Mouse (Mus musculus): Measurements from ENCODE around the gene Cacna2d1.

Cacna2d1 gene

DNA sequence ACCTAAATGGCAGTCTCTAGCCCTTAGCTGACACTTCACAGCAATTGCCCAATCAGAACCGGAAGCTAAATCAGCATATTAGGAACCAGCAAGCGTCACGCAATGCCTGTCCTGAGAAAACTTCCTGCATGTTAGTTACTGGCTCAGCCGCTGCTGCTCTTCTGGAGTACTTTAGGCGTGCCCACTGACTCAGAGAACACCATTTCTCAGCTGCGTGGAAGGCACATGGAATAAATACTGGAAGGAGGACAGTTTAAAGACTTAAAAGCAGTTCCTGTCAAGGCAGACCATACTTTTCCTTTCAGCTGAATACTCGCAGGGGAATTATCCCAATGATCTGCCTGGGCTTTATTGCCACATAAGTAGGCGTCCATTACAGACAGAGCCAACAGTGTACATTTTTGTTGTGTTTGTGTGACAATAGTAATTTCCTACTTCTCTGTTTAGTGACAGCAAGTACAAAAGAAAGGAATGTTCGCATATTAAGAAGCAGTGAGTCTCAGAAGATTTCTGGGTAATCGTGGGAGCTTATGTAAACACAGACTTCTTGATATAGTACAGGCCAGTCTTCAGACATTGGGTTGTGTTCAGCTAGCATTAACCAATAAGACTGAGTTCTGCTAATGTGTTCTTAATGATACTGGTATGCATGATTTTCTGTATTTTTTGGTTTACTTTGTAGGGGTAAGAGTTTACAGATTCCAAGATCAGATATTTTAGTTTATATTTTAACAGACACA is 113.1 kb downstream of the Cacna2d1 start:
- in situ Hi-C loops (cut with MboI, MseI): no loop called here

- in situ Hi-C loops (cut with MboI, MseI): no loop called here
Measured at GRCm38 (mm10) chr5:16056795-16057194, 122.3 kb downstream of the Cacna2d1 start.

DNA sequence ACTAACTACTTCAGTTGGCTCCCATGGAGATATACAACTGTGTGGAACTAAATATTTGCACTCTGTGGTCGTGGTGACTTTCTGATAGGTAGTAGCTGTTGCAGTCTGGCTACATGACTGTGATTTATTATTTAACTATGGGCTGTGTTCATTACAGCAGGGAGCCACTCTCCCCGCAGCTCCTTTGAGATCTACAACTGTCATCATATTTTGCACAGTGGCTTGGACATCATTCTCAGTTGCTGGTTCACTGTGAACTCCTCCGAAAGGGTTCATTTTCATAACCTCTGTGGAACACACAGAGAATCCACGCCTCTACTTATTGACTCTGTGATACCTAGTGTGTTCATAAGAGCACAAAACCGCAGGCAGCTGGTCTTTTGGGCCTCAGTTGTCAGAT is 128.3 kb downstream of the Cacna2d1 start:
- in situ Hi-C loops (cut with MboI, MseI): no loop called here

DNA sequence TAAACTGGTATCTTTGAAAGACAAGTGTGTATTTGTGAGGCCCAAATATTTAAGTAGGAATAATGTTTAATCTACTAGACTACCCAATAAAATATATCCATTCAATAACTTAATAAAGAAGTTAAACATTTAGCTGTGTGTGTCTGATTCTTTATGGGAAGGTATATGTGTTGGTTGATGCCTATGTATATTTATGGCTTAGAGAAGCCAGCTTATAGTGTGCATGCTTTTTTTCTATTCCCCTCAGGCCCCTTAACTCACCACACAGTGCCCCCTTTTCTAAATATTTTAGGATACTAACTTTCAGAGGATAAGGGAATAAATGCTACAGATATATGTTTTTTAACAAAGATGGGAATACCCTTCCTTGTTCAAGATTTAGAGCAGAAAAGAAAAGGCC is 128.8 kb downstream of the Cacna2d1 start:
- in situ Hi-C loops (cut with MboI, MseI): no loop called here

DNA sequence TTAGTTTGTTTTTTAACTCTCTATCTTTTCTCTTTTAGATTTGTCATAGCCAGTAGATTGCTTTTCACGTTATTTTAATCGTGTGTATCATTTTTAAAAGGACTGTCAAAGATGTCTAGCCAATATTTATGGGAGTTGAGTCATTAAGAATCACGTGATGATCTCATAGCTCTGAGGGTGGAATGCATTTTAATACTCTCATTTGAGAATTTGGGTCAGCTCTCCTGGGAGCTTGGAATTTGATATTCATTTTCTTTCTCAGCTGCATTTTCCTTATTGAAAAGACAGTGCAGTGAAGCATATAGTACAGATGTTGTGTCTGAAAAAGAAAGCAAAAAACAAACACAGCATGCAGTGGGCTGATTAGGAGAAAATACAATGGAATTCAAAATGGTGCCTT is 129.5 kb downstream of the Cacna2d1 start:
- in situ Hi-C loops (cut with MboI, MseI): no loop called here

DNA sequence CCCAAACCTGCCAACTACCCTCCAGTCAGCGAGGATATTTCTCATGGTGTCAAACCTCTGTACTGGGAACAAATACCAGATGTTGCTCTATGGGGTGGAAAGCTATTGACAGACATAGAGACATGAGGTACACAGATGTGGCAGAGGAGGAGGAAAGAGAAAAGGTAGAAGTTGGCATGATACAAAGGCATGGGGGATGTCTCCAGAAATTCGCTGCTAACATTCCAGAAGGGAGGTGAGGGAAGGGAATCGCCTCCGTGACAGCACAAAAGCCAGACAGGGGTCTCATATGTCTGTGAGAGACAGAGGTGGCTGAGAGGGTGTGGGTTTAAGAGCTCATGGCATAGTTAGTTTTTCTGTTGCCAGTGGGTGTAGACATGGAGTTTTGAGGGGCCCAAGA is 131.3 kb downstream of the Cacna2d1 start:
- in situ Hi-C loops (cut with MboI, MseI): no loop called here

DNA sequence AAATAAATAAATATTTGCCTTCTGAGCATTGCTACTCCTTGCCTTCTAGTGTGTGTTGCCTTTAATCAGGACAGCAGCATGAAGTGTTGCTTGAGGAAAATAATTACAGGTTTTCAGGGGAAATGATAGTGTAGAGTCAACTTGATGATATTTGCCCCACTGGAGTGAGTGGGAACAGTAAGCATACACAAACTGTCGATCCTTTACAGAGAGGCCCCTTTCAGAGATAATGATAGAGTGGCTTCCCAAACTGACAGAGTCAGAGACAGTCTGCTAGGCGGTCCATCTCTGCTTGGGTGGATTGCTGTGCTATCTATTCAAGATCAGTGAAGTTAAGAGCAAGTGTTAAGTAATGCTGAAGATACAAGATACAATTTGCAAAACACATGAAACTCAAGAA is 147.8 kb downstream of the Cacna2d1 start:
- in situ Hi-C loops (cut with MboI, MseI): no loop called here

DNA sequence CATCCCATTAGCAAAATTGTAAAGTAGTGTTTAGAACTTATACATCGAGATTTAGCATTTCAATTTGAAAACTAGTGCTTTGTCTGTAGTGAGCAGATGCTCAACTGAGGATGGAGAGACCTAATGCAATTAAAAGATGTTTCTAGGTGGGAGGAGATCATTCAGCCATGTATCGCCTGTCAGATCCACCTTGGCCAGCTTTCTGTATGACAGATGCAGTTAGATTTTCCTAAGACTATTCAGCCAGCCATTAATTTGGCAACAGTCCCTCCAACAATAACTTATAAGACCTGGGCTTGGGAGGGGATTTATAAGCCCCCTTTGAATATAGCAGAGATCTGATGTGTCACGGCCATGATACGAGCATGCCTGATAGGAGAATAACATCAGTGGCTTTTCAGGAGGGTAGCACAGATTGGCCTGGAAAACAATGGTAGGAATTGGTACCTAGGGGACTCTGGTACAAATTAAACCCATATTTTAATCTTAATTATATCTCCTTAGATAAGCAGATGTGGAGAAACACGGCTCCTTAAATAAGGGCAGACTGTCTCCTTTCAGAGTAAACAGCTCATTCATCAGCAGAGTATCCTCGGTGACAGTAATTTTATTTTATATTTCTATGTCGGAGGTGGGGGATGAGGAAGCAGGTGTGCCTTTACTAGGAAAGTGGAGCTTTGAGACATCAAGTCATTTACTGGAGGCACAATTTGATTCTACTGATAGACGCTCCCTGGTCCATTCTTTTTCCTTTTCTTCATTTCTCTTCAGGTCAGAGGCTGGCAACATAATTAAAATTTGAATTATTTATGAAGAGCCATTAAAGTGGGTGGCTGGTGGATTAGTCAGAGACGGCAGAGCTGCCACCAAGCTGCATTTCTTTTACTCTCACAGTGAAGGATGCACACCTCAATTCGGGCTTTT is 152.8 kb downstream of the Cacna2d1 start:
- in situ Hi-C loops (cut with MboI, MseI): no loop called here

DNA sequence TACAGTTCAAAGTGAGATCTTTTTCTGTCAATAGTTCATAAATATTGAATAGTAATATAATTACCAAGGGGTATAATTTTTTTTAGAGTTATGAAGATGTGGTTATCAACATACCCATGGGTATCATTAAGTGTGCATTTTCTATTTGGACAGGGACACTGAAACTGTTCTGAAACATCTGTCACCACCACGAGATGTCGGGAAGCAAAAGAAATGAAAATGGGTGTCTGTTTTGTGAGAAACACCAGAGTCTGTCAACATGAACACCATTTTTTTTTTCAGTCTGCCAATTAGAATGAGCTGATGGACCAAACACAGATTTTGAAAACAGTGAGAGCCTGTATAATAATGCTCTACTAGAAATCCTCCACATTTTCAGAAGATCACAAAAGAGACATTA is 153.5 kb downstream of the Cacna2d1 start:
- in situ Hi-C loops (cut with MboI, MseI): no loop called here

- in situ Hi-C loops (cut with MboI, MseI): no loop called here
Measured at GRCm38 (mm10) chr5:16092540-16092939, 158.0 kb downstream of the Cacna2d1 start.

DNA sequence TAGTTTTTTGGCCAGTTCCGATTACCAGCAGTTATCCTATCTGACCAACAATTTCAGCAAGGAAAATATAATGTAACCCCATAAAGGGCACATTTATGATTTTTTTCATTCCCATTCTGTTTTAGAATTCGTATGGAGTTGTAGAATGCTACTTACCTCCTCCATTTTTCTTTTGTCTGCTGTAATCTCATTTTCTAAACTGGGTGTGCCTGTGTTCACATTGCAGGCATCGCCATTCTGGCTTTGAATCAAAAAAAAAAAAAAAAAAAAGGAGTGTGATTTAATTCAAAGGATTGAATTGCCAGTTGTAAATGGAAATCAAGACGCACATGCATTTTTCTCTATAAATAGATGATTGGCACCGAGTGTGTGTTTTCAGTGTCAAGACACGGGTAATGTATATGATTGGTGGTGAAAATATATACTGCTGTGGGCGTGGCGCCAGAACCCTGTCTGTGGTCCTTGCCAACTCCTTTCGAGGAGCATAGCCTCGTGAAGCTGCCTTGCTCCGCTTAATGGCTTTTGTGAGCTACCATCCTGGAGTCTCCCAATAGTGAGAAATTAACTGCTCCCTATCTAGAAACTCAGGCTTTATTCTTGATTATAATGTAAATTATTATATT is 158.7 kb downstream of the Cacna2d1 start:
- in situ Hi-C loops (cut with MboI, MseI): no loop called here

DNA sequence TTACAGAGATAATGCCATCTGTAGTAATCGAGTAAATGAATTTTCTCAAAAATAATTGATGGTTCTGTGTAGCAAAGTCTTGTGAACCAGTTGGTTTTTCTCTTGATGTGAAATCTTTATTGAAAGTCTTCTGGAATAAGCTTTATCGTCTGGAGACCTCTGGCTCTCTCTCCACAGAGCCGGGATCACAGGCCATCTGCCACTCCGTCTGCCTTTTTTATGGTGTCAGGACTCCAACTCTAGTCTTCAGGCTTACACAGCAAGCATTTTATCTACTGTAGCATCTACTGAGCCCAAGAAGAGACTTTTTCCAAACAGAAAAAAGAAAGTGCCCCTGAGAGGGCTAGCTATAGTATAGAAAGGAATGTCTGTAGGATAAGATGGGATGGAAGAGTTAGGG is 160.9 kb downstream of the Cacna2d1 start:
- in situ Hi-C loops (cut with MboI, MseI): no loop called here

GRCm38 (mm10) chr5:16098766-16099165 is 164.3 kb downstream of the Cacna2d1 start:
- in situ Hi-C loops (cut with MboI, MseI): no loop called here

- in situ Hi-C loops (cut with MboI, MseI): no loop called here
Measured at GRCm38 (mm10) chr5:16101820-16102219, 167.3 kb downstream of the Cacna2d1 start.

DNA sequence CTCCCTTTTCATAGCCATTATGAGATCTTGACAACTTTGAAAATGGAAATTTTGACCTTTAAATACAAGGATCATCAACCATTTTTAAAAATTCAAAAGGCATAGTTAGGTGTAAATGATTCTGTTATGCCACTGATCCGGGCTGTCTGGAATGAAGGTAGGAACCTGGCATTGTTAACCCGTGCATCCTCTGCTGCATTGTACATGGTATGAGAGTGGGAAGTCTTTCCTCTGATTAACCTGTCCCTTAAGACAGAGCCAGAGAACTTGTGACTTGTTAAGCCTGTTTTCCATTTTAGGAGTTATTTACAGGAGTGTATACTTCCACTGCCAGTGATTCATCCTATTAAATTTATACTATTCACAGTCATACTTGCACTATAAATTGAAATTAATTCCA is 171.2 kb downstream of the Cacna2d1 start:
- in situ Hi-C loops (cut with MboI, MseI): no loop called here

GRCm38 (mm10) chr5:16110643-16111042 is 176.2 kb downstream of the Cacna2d1 start:
- in situ Hi-C loops (cut with MboI, MseI): no loop called here

GRCm38 (mm10) chr5:16113879-16114278 is 179.4 kb downstream of the Cacna2d1 start:
- in situ Hi-C loops (cut with MboI, MseI): no loop called here

- in situ Hi-C loops (cut with MboI, MseI): no loop called here
Measured at GRCm38 (mm10) chr5:16121334-16121733, 186.8 kb downstream of the Cacna2d1 start.

- in situ Hi-C loops (cut with MboI, MseI): no loop called here
Measured at GRCm38 (mm10) chr5:16122110-16122509, 187.6 kb downstream of the Cacna2d1 start.

- in situ Hi-C loops (cut with MboI, MseI): no loop called here
Measured at GRCm38 (mm10) chr5:16134286-16135094, 200.0 kb downstream of the Cacna2d1 start.

DNA sequence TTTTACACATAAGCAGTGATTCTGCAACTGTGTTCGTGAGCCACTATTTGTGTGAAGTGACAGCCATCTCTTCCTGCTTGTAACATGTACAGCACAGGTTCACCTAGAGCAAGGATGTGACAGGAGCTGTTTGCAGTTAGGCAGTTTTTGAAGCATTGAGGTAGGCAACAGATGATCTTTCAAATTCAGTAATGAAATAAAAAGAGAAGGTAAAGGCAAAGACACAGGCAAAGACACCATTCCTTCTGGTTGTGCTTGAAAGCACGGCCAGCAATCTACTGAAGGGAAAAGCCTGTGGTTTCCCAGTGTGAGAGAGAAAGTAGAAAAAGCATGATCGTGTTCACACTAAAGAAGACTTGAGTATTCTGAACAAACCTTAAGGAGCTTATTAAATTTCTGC is 201.5 kb downstream of the Cacna2d1 start:
- in situ Hi-C loops (cut with MboI, MseI): no loop called here

GRCm38 (mm10) chr5:16136839-16137238 is 202.3 kb downstream of the Cacna2d1 start:
- in situ Hi-C loops (cut with MboI, MseI): no loop called here

All from T-helper 2 cell (primary cell).